Mouse (Mus musculus): ENCODE results near the gene Mx1.

Mx1 gene

DNA sequence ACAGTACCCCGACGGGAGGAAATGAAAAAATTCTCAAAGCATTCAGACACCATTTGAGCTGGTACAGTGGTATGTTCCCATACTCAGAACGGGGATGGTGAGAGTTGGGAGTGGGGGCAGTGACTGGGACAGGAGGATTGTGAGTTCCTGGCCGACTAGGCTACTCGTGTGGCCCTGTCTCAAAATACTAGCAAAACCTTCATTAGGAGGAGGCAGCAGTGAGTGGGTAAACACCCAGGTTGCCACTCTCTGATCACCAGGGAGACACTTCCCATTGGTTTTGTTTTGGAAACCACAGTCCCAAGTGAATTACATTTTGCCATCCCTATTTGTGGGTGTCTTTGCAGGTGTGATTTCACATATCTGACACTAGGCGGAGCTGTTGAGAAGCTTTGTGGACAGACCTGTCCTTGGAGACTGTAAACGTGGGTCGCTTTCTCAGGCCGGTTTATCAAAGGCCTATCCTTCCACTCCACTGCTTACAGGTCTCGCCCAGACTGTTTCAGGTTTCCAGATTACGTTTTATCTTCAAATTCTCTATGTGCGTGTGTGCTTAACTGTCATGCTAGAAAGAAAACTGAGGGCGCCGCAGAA lies 18.9 kb downstream of the Mx1 start:
- DNase-seq (ENCODE audit: low read depth, low spot score), result peak; percentile 87

- no peak for DNase-seq (ENCODE audit: low read depth, low spot score)
These were observed 20.7 kb downstream of the Mx1 start for GRCm38 (mm10) chr16:97441967-97442366.

DNA sequence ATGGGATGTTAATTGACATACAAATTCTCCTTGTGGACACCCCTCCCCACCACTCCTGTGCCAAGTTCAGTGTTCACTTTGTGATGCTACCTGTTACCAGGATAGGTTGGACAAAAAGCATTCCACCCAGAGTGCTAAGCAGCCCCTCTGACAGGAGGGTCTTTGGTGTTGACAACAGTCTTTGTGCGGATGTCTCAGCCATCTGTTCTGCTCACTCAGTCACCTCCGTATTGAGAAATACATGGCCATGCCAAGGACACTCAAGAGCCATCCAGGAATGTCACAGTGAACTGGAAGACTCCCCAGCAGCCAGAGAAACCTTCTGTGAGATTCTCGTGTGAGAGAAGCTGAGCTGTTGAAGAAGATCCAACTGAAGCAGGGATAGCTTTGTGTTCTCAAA lies 24.5 kb downstream of the Mx1 start:
- no peak for DNase-seq (ENCODE audit: low read depth, low spot score)

DNA sequence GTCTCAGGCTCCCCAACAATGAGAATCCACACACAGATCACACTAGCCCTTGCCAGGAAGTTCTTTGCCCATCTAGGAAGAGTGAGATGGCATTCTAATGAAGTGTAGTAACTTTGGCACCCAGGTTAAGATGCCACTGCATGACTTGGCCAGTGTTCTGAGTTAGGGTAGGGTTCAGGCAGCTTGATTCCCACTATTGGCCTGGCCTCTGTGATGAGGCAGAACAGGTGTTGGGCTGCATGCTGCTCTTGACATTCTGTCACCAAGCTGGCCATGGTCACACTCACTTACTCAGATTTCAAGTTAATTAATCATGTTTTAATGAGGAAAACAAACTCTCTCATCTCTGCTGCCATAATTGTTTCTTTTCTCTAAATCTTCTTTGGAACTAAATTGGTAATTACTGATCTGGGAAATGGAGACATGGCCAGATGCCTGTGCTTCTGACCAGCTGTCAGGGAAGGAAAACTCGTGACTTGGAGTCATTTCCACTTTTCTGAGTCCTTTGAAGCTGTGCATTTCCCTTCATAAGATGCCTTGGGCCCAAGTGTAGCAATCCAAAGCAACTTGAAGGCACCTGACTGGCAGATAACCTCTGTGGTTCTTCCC lies 25.2 kb downstream of the Mx1 start:
- DNase-seq (ENCODE audit: low read depth, low spot score), result no peak

- DNase-seq (ENCODE audit: low read depth, low spot score), result no peak
These were observed 28.5 kb downstream of the Mx1 start for GRCm38 (mm10) chr16:97434206-97434605.

DNA sequence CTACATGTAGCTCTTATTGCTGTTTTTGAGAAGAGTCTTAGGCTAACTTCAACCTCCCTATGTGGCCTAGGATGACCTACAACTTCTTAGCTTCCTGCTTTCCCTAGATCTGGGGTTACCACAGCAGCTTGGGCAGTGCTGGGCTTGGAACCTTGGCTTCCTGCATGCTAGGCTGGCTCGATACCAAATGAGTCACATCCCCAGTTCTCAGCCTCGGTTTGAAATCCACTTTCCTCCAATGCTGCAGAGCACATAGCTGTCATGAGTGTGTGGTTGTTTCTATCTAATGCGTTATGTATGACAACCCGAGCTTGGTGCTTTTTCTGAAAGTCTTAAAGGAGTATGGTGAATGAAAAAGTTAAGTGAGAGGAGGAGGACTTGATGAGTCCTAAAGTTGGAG lies 31.4 kb downstream of the Mx1 start:
- DNase-seq (ENCODE audit: low read depth, low spot score), result no peak

GRCm38 (mm10) chr16:97430091-97430490 lies 32.6 kb downstream of the Mx1 start:
- DNase-seq (ENCODE audit: low read depth, low spot score), result no peak

DNA sequence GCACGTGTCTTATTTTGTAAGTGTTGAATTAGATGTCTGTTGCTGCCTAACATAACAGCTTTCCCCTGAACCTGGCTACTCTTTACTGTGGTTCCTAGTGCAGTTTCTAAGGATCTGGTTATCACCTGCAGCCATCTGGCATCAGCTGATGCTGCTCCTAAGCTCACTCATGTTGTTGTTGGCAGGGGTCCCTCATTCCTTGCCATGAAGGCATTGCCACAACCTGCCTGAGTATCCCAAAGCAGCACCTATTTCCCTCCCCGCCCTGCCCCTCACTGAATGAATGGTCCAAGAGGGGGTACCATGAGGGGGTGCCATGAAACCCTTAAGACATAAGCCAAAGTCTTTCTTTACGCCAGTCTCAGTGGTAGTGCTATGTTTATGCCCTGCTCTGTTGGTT lies 34.7 kb downstream of the Mx1 start:
- DNase-seq (ENCODE audit: low read depth, low spot score), result no peak

DNA sequence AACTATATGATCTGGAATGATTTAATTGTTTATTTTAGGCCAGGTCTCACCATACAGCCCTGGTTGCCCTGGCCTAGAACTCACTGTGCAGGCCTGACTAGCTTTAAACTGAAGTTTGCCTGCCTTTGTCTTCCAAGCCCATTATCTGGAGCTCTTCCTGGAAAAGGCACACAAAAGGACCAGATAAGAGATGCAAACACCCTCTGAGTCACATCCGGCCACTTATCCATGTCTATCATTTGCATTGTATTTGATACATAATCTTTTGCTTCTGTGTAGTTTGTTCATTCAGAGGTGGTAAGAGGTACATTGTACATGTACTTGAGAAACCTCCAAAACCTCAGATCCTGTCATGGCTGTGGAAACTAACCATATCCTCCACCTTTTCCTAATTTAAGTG lies 39.1 kb downstream of the Mx1 start:
- no peak for DNase-seq (ENCODE audit: low read depth, low spot score)

- DNase-seq (ENCODE audit: low read depth, low spot score), result no peak
These were observed 41.0 kb downstream of the Mx1 start for GRCm38 (mm10) chr16:97421671-97422070.

DNA sequence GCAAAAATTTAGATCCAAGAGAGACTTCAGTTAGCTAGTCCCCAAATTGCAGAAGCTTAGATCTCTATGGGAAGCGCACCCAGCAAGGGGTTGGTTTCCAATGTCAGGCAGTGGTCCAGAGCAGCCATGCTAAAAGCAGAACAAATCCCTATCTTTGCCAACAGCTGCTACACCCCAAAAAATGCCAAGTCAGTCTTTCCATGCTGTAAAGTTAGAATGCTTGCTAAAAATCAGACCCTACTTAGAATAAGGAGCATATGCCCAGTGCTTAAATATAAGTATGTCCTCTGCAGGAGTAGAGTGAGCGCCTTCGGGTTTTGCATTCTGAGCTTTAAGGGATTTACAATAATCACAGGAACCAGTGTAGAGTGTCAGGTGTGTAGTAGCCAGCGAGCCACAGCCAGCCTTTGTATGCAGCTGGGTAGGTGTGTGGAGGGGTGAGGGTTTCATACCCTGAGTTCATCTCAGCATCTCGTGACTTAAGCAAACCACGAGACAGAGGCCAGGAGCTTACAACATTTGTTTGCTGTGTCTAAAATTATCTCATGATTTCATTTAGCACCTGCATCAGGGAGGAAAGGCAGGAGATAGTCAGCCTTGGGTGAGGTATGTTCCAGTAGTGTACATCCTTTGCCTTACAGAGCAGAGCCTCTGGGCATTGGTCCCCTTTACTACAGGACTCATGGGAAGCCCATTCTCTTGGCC lies 43.8 kb downstream of the Mx1 start:
- DNase-seq (ENCODE audit: low read depth, low spot score), result no peak

- peak; percentile 75 for DNase-seq (ENCODE audit: low read depth, low spot score)
These were observed 44.7 kb downstream of the Mx1 start for GRCm38 (mm10) chr16:97417896-97418542.

- no peak for DNase-seq (ENCODE audit: low read depth, low spot score)
These were observed 57.2 kb downstream of the Mx1 start for GRCm38 (mm10) chr16:97405476-97406012.

- DNase-seq (ENCODE audit: low read depth, low spot score), result no peak
These were observed 60.4 kb downstream of the Mx1 start for GRCm38 (mm10) chr16:97402213-97402785.

GRCm38 (mm10) chr16:97401741-97402140 lies 61.0 kb downstream of the Mx1 start:
- DNase-seq (ENCODE audit: low read depth, low spot score), result no peak

GRCm38 (mm10) chr16:97399991-97400390 lies 62.7 kb downstream of the Mx1 start:
- no peak for DNase-seq (ENCODE audit: low read depth, low spot score)

DNA sequence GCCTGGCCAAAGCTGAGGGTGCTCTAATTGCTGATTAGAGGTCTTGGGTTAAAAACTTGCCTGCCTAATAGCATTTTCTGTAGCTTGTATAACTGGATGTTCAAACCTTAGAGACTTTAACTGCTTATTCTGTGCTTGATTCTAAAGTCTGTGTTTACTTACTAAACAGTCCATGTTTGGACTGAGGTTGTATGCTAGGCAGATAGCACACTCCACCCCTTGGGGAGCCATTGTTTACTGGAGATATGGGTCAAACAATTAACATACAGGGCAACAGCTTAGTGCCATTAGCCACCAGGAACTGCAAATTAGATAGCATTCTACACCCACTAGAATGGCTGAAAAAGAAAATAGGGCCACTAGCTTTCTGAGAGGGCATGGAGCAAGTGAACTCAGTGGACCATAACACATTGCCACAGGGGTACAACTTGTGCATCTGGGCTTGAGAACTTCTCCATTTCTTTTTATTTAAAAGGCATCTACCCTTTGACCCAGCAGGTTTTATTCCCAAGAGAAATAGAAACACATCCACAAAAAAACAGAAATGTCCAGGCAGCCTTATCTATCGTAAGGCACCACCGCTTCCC lies 64.7 kb downstream of the Mx1 start:
- no peak for DNase-seq (ENCODE audit: low read depth, low spot score)

Data from ZHBTc4 (cell line).